Mouse (Mus musculus): ENCODE data around the gene Mfsd2a.

Mfsd2a gene

DNA sequence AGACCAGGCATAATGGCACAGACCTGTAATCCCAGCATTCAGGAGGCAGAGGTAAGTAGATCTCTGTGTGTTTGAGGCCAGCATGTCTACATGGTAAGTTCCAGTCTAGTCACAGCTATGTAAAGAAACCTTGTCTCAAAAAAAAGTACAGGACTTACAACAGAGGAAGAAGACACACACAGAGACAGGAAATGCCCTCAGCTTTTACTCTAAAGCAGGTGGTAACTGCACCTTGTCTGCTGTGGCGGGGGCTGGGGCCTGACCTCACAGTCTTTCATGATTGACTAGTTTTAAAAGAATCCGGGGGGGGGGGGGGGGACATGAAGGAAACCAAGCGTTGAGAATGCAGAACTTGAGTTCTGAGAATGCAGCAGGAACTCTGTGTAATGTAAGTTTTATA, 27.1 kb downstream of the Mfsd2a start:
- DNase-seq (ENCODE audit: low read depth, low spot score), result no peak

DNA sequence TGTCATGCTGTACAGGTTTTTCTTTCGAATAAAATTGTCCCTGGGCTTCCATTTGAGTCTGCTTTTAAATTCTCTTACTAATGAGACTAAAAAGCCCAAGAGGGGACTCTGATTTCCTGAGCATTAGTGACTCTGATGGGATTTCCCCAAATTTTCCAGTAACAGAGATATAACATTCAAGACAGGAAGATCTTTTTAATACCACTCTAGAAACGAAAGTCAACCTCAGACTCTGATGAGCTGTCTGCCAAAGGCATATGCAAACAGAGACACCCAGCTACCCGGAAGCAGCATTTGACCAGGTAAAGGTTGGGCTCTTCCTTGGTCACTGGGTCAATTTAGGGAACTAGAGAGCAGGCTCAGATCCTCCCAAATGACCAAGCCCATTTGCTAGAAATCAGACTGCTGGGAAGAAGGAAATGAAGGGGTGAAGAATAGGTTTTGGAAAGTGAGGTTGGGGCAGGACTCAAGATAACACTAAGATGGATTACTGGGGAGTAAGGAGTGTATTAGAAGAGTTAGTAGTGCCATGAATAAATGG, 27.9 kb downstream of the Mfsd2a start:
- no peak for DNase-seq (ENCODE audit: low read depth, low spot score)

DNA sequence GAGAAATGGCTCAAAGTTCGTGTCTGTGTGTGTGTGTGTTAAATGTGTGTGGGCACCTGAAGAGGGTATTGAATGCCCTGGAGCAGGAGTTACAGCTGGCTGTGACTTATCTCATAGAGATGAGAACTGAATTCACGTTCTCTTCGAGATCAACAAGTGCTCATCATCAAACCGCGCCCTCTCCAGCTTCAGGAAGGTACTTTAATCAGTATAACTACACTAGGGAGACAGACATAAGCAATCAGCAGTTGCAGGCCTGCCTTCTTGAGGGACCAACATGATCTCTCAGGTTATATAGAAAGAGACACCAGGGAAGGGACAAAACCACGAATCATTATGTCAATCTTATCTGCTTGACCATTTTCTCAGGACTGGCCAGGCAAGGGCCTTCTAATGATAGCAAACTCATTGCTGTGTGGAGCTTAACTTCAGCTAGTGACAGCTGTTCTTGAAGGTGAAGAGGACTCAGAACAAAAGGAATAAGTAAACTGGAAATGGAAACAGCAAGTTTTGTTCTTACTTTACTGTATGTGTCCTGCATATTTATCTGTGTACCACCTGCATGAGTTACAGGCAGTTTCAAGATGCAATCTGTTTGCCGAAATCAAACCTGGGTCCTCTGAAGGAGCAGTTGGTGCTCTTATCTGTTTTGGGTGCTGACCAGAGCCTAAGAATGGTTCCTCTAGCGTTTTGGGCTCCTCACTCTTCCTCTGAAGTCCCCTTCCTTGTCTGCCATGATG, 28.6 kb downstream of the Mfsd2a start:
- no peak for DNase-seq (ENCODE audit: low read depth, low spot score)

DNA sequence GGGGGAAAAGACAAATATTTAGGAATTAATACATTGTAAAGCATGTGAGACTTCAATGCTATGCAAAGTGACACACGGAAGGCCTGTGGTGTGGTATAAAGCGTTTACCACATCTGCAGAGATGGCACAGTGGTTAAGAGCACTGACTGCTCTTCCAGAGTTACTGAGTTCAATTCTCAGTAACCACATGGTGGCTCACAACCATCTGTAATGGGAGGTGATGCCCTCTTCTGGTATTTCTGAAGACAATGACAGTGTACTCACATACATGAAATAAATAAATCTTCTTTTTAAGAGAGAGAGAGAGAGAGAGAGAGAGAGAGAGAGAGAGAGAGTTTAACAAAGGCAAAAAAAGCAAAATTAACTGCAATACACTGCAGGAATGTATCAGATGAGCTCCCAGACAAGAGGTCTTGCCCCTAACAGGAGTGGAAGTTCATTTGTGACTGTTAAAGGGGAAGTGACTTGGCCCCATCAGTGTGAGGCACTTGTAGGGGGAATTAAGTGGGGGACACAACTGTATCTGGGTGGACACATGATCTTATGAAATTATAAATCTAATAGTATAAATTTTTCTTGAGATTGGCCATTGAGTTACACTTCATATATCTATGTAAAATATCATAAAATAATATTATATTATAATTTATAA, 29.9 kb downstream of the Mfsd2a start:
- no peak for DNase-seq (ENCODE audit: low read depth, low spot score)

DNA sequence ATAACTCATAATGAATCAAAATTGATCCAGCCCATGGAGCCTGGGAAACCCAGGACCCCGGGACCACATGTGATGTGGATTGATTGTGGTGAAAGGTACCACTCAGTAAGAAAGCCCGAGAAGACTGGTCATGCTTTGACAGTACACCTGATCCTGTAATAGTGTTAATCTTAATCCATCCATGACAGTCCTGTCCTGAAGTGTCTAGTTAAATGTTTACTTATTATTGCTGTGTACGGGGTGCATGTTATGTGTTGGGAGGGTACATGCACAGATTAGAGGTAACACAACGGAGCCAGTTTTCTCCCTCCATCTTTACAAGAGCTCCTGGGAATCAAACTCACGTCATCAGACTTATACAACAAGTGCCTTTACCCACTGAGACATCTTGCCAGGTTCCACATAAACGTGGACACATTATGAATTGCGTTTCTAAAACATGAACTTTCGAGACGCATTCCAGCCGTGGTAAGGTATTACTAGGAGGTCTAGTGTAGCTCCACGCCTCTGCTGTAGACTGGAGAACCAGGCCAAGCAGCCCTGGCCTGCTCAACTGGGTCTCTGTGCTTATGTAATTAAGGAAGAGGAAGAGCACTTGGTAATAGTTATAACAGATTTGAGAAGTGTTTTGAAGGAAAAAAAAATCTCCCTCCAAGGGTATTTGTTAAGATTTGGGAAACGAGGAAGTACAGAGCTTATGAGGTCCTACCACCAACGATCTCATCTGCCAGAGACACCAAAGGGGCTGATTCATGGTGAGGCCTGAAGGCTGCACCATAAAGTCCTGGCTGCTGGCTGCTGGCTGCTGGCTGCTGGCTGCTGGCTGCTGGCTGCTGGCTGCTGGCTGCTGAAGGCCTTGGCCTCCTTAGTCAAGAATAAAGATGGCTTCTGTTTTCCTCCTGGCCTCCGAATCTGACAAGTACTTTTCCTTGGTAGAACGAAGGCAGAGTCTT, 37.3 kb downstream of the Mfsd2a start:
- no peak for DNase-seq (ENCODE audit: low read depth, low spot score)

DNA sequence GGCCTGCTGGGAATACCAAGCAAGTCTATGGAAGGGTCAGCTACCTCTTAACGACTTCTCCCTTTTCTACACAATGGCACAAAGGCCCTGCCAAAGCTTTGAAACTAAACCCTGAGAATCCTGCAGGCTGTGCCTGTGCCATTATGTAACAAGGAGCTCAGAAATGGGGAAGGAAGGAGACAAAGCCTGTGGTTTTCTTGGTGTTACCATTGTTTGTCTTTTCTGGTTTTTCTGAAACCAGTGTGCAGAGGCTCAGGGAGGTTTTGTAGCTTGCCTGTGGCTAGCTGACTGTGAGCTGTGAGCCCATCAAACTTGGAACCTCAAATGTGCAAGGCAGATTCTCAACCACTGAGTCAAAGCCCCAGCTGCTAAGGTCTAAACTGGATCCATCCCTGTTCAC, 38.1 kb downstream of the Mfsd2a start:
- no peak for DNase-seq (ENCODE audit: low read depth, low spot score)

DNA sequence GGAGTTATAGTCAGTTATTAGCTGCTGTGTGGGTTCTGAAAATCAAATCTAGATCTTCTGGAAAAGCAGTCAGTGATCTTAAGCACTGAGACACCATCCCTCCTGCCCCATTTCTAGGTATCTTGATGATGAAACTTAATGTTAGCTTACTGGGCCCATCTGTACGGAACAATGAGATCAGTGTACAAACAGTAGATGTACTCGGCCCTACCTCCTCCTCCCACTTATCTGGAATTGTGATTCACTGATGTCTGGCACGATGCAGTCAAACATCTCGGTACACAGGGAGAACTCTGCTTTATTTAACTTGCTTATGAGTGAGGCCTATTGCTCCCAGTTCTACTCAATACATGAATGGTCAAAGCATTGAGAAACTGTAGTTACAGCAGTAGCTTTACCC, 45.0 kb downstream of the Mfsd2a start:
- DNase-seq (ENCODE audit: low read depth, low spot score), result no peak

DNA sequence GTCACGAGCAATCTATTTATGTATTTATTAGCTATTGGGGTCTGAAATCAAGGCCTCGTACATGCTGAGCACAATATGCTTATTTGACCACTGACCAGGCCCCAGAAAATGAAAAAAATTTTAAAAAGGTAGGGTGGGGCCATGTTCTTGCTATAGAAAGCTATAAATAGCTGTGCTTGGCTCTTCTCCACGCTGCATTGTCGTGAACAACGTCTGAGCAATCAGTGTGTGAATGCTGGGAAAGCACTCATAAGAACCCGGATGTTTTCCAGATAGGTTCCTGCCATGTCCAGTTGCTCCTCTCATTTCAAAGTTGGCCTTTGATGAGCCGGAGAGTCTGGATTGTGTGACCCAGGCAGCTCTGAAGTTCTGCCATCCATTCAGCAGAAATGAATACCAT, 46.8 kb downstream of the Mfsd2a start:
- no peak for DNase-seq (ENCODE audit: low read depth, low spot score)

DNA sequence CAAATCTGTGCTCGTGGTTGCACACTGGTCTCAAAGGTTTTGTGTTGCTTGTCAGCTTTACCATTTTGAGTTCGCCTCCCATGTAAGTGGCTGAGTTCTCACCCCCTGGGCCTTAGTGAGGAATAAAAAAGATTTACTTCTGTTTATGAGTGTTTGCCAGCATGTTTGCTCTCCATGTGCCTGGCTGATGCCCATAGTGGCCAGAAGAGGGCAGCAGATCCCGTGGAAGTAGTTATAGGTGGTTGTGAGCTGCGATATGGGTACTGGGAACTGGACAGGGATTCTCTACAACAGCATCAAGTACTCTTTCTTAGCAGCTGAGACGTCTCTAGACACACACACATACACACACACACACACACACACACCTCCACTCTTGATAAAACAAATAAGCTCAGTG, 48.4 kb downstream of the Mfsd2a start:
- no peak for DNase-seq (ENCODE audit: low read depth, low spot score)

DNA sequence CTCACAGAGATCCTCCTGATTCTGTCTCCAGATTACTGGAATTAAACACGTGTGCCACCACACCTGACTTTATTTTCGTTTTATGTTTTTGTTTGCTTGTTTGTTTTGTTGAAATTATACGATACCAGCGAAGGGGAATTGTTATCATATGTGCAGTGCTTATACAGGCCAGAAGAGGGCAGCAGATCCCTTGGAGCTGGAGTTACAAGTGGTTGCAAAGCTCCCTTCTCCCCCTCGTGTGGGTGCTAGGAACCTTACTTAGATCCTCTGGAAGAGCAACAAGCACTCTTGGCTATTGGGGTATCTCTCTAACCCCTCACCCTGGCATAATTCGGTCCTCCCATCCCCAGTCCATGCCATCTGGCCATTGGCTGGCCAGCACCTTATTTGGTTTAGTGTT, 50.4 kb downstream of the Mfsd2a start:
- no peak for DNase-seq (ENCODE audit: low read depth, low spot score)

DNA sequence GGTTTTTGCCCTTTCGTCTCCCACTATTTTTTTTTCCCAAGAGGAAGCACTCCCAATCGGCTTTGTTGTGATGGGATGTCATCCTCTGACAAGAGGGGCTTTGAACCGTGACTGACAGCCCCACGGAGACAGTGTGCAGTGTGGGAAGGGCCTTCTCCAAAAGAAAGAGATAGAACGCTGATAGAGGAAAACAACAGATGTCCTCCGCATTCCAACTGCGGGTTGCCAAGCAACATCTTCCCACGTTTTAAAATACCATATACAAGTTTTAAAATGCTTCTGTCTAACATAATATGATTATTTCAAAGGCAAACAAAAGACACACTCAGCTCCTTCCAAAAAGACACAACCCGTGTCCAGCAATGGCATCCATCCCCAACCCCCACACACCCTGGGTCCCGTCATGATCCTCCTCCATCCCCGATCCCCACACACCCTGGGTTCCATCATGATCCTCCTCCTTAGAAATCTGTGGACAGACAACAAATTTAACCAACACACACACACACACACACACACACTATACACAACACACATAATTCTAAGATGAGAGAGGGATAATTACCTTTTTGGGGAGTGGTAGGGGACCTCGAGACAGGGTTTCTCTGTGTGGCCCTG, 51.3 kb downstream of the Mfsd2a start:
- peak; percentile 64 for DNase-seq (ENCODE audit: low read depth, low spot score)

DNA sequence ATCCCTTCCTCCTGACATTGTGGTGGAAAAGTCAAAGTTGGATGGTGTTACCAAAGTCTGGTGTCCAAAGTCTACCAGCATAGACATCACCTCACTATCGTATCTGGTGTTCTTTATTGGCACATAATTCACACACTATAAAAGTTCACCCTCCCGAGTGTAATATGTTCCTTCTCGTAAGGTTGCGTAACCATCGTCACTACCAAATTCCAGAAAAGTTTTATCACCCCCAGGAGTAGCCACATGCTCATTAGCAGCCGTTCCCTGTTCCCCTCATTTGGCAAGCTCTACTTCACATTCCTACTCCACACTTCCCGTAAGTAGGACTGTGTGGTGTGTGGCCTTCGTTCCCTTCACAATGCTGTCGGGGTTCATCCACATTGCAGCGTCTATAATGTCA, 55.6 kb downstream of the Mfsd2a start:
- no peak for DNase-seq (ENCODE audit: low read depth, low spot score)

DNA sequence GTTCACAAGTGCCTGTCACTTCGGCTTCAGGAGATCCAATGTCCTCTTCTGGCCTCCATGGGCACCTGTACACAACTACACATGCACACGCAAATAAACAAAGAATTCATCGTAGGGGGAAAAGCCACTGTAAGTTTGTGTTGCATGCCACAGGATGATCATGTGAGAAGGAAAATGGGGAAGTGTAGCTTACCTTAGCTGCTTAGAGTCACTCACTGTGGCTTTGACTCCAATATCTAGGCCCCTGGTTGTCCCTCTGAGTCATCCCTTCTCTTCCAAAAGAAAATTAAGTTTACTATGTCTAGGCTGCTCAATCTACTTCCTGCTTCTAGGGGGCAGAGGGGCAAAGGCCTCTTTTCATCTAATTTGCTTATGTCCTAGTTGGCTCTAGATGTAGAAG, 57.3 kb downstream of the Mfsd2a start:
- no peak for DNase-seq (ENCODE audit: low read depth, low spot score)

DNA sequence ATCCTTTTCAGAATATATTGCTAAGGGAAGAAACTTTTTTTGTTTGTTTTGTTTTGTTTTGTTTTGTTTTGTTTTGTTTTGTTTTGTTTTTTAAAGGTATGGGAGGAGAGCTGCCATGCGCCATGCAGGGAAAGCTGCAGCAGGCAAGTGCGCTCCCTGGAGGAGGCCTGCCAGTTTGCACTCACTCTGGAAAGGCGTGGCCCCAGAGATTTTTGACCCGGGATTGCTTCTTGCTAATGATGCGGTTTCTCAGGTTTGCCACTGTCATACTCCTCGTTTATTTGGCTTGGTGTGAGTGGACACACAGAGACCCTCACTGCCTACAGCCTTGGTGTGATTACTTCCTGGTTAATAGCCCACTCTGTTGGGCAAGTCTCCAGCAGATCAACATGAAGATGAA, 58.8 kb downstream of the Mfsd2a start:
- DNase-seq (ENCODE audit: low read depth, low spot score), result no peak

DNA sequence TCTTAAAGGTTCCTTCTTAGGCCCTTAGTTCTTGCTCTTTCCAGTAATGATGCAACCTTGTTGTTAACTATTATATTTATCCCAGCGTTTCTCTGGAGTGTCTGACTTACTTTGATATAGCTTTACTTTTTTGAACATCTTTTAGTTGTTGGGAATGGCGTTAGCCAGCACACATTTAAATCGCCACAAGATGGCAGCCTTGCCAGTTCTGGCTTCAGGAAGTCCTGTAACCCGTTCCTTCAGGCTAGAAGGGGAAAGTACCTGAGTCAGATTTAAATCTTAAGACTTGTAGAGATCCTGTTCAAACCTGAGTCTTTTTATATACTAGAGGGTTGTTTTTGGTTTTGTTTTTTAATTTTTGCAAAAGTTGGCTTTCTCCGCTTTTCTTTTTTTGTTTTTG, 62.7 kb downstream of the Mfsd2a start:
- DNase-seq (ENCODE audit: low read depth, low spot score), result no peak

DNA sequence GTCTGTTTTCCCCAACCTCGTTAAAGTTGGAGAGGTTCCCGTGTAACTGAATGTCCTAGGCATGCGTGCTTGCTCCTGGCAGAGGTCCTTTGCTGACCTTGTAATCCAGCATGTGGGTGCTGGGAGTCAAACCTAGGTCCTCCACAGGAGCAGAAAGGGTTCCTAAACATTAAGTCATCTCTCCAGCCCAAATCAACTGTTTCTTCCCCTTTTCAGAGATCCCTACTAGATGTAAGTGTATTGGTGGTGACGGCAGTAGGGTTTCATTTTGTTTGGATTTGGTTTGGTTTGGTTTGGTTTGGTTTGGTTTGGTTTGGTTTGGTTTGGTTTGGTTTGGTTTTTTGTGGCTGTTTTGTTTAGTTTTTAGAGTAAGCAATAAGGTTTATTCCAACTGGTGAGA, 63.2 kb downstream of the Mfsd2a start:
- DNase-seq (ENCODE audit: low read depth, low spot score), result no peak

All from brain, embryonic 18.5 days (tissue).